Mouse (Mus musculus) cerebellum, adult 11-12 months (tissue): ENCODE results near the gene Gm8180.
"Not testable (repeated sequence)": the region's sequence is repeated elsewhere in the genome, so short reads cannot be mapped to it uniquely, and the experiment has no call there.

Experiments
- DNase-seq: peaks from one replicate; pipeline ENCODE4 v3.0.0; 2022

The Gm8180 gene

GRCm38 (mm10) chr14:43784645-43785044 lies at the start of gene Gm8180:
TSS of gene Gm8180 (minus strand) at chr14:43784745.
- DNase-seq = not testable (repeated sequence)

GRCm38 (mm10) chr14:43830385-43830784 lies 45.8 kb upstream of the Gm8180 start:
- not testable (repeated sequence) for DNase-seq

- not testable (repeated sequence) for DNase-seq
Observed at GRCm38 (mm10) chr14:43824176-43824575, 39.6 kb upstream of the Gm8180 start.

GRCm38 (mm10) chr14:43821869-43822268 lies 37.3 kb upstream of the Gm8180 start:
- DNase-seq = not testable (repeated sequence)

- not testable (repeated sequence) for DNase-seq
Observed at GRCm38 (mm10) chr14:43812458-43812857, 27.9 kb upstream of the Gm8180 start.

GRCm38 (mm10) chr14:43808142-43808541 lies 23.6 kb upstream of the Gm8180 start:
- DNase-seq = not testable (repeated sequence)

- not testable (repeated sequence) for DNase-seq
Observed at GRCm38 (mm10) chr14:43804435-43804834, 19.9 kb upstream of the Gm8180 start.

GRCm38 (mm10) chr14:43796905-43797470 lies 12.4 kb upstream of the Gm8180 start:
- not testable (repeated sequence) for DNase-seq

GRCm38 (mm10) chr14:43796069-43796904 lies 11.7 kb upstream of the Gm8180 start:
- DNase-seq = no peak

GRCm38 (mm10) chr14:43793811-43794210 lies 9.3 kb upstream of the Gm8180 start:
- not testable (repeated sequence) for DNase-seq

GRCm38 (mm10) chr14:43747566-43747965 lies 37.0 kb downstream of the Gm8180 start, which contains the start of gene Gm6526:
TSS of gene Gm6526 (plus strand) at chr14:43747866.
- DNase-seq = not testable (repeated sequence)
